In the genomic region with DNA sequence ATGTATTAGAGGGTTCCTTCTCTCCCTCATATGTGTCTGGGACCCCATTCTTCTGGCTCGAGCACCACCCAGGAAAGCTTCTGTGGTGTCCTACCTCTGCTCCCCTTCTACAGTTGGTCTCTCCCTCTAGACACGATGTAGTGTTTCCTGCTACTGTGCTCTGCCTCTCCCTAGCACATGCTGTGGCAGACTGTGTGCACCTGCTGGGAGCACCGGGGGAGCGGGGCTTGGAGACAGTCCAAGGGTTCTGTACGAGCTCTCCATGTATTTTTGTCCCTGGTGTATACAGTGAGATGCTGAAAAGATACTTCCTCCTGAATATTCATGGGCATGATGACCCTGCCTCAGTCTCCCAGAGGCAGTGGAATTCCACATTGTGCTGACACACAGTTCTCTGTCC, we compare ENCODE assay signal across 22 mouse cellular contexts. TPM values are rescaled to one million over a fixed set of nuclear protein-coding genes. Genes with fewer than 3 reads are reported as not detected.
DNase-seq lines count a peak whose midpoint lies in the region; ATAC-seq and TF ChIP-seq lines count a peak whose summit lies in the region.
"Had no signal": no experiment of that assay in that cellular context is flagged by ENCODE, and none has a peak within 500 bp of the region (broad histone marks: within the 10 kb centered on the region; RNA-seq: fewer than 3 reads in every experiment).

No protein-coding gene starts in this region.

- no peaks in the 10 kb centered on the region for H3K4me1 ChIP-seq in midbrain, embryonic 15.5 days
- no peaks in the 10 kb centered on the region for H3K4me1 ChIP-seq in liver, postnatal 0 days (ENCODE audit: insufficient read depth)
- H3K4me1 ChIP-seq: heart, embryonic 15.5 days; limb, embryonic 13.5 days; liver, embryonic 12.5 days had no signal

- H3K4me3 ChIP-seq in midbrain, embryonic 15.5 days, result no peak overlapping the region
- no peak overlapping the region for H3K4me3 ChIP-seq in liver, postnatal 0 days (ENCODE audit: low read depth, low read length)
- H3K4me3 ChIP-seq: gastrocnemius, adult 2 months; heart, embryonic 15.5 days; hindbrain, embryonic 13.5 days; limb, embryonic 13.5 days; liver, embryonic 12.5 days; midbrain, embryonic 12.5 days had no signal

- no peaks in the 10 kb centered on the region for H3K27me3 ChIP-seq in midbrain, embryonic 15.5 days (replicated peaks)
- H3K27me3 ChIP-seq in liver, postnatal 0 days (ENCODE audit: insufficient read depth, low read length), result no peaks in the 10 kb centered on the region
- H3K27me3 ChIP-seq: heart, embryonic 15.5 days; hindbrain, embryonic 13.5 days; limb, embryonic 13.5 days; liver, embryonic 12.5 days; midbrain, embryonic 12.5 days had no signal

- ATAC-seq in frontal cortex, adult (ENCODE audit: low TSS enrichment), result peak; percentile 64
- ATAC-seq in midbrain, embryonic 15.5 days (replicated peaks), result no peak
- ATAC-seq in activated CD4-positive, CD25-positive, alpha-beta regulatory T cell, adult 4 months, result no peak
- ATAC-seq in liver, postnatal 0 days, result no peak
- ATAC-seq: forebrain, postnatal 0 days; liver, embryonic 12.5 days had no signal

- no peaks in the 10 kb centered on the region for H3K9me3 ChIP-seq in midbrain, embryonic 15.5 days
- H3K9me3 ChIP-seq in liver, postnatal 0 days (ENCODE audit: low read length), result no peaks in the 10 kb centered on the region
- H3K9me3 ChIP-seq: heart, embryonic 15.5 days; hindbrain, embryonic 13.5 days; limb, embryonic 13.5 days; liver, embryonic 12.5 days; midbrain, embryonic 12.5 days had no signal

- H3K4me2 ChIP-seq in midbrain, embryonic 15.5 days, result no peak overlapping the region
- H3K4me2 ChIP-seq in liver, postnatal 0 days (ENCODE audit: low read depth, low read length), result no peak overlapping the region
- H3K4me2 ChIP-seq: heart, embryonic 15.5 days; hindbrain, embryonic 13.5 days; limb, embryonic 13.5 days; liver, embryonic 12.5 days; lung, embryonic 14.5 days; midbrain, embryonic 12.5 days had no signal

- 71% methylated on average over 5 of the region's 5 CpGs for WGBS in midbrain, embryonic 15.5 days
- whole genome bisulfite sequencing in liver, postnatal 0 days (ENCODE audit: insufficient replicate concordance), result 76% methylated on average over 5 of the region's 5 CpGs

- peak; percentile 58 for DNase-seq in brain, adult 2 months (ENCODE audit: low read depth, low spot score)
- DNase-seq in layer of hippocampus, adult 8-10 months (ENCODE audit: low spot score in 2 of 2), result peak; percentile 46 to 50
- peak; percentile 69 to 78 for DNase-seq in right cerebral cortex, postnatal 10 days (ENCODE audit: low spot score in 2 of 2)
- DNase-seq in liver, postnatal 0 days, result no peak
- DNase-seq: cerebellum, adult 8-10 months; cerebellum, postnatal 36 days; forebrain, postnatal 0 days; gastrocnemius, adult 2 months; heart, postnatal 36 days; kidney, adult 18-20 months; lung, embryonic 14.5 days; thymus, adult 18-20 months; thymus, postnatal 4 days had no signal

- no peak overlapping the region for H3K27ac ChIP-seq in midbrain, embryonic 15.5 days
- H3K27ac ChIP-seq in liver, postnatal 0 days (ENCODE audit: low read depth), result no peak overlapping the region
- H3K27ac ChIP-seq: gastrocnemius, adult 2 months; heart, embryonic 15.5 days; hindbrain, embryonic 13.5 days; kidney, postnatal 0 days; limb, embryonic 13.5 days; liver, embryonic 12.5 days; midbrain, embryonic 12.5 days had no signal

- H3K36me3 ChIP-seq in midbrain, embryonic 15.5 days (replicated peaks), result peaks cover 18% of the 10 kb centered on the region
- peaks cover 33% of the 10 kb centered on the region for H3K36me3 ChIP-seq in liver, postnatal 0 days (replicated peaks; ENCODE audit: insufficient read depth, low read length)
- H3K36me3 ChIP-seq: liver, embryonic 12.5 days had no signal

- no peak for TF ChIP-seq EP300 in liver, postnatal 0 days (IDR thresholded peaks at IDR 0.05; ENCODE audit: low read depth)

- H3K9ac ChIP-seq in midbrain, embryonic 15.5 days, result no peak overlapping the region
- H3K9ac ChIP-seq in liver, postnatal 0 days (replicated peaks), result no peak overlapping the region
- H3K9ac ChIP-seq: forebrain, postnatal 0 days; heart, embryonic 15.5 days; hindbrain, embryonic 13.5 days; limb, embryonic 13.5 days; liver, embryonic 12.5 days; lung, embryonic 14.5 days; midbrain, embryonic 12.5 days had no signal

- no peak for TF ChIP-seq CTCF in liver, postnatal 0 days (IDR thresholded peaks at IDR 0.05; ENCODE audit: low read depth)

RNA-seq across cellular contexts. Expression of a gene that starts 36.7 kb away (rescaled TPM):
- total RNA-seq in layer of hippocampus, adult 8-10 months (2022), result 10 to 100 TPM; 61.1 to 67.4 (median 63.8) TPM
- 65.6 and 67.6 TPM in 2 replicates for polyA plus RNA-seq in midbrain, embryonic 15.5 days (2015; fragmentation: Nextera tagmentation; extraction: Ambion mirVana)
- 10 to 100 TPM; 64.8 to 68.5 TPM for polyA plus RNA-seq in activated CD4-positive, CD25-positive, alpha-beta regulatory T cell, adult 4 months (2017; shearing (Covaris generic))
- polyA plus RNA-seq in liver, postnatal 0 days (2015; fragmentation: Nextera tagmentation; extraction: Ambion mirVana), result 19.6 and 23.0 TPM in 2 replicates

RNA-seq across cellular contexts. Expression of a gene that starts 36.8 kb away (rescaled TPM):
- total RNA-seq in layer of hippocampus, adult 8-10 months (2022), result 10 to 100 TPM; 50.1 to 60.1 (median 56.9) TPM
- 117 and 121 TPM in 2 replicates for polyA plus RNA-seq in midbrain, embryonic 15.5 days (2015; fragmentation: Nextera tagmentation; extraction: Ambion mirVana)
- 10 to 100 TPM; 50.7 to 63.2 TPM for polyA plus RNA-seq in activated CD4-positive, CD25-positive, alpha-beta regulatory T cell, adult 4 months (2017; shearing (Covaris generic))
- polyA plus RNA-seq in liver, postnatal 0 days (2015; fragmentation: Nextera tagmentation; extraction: Ambion mirVana), result 77.0 and 78.6 TPM in 2 replicates
